Mouse (Mus musculus): Measurements from ENCODE around the gene Chst7. TPM values are rescaled to one million over a fixed set of nuclear protein-coding genes. Genes with fewer than 3 reads are reported as not detected.

Gene Chst7
- 1 to 10 TPM; 2.4 to 2.8 TPM for total RNA-seq (2021)
- long read RNA-seq, experiment 1, partial matches to known transcripts = 0 of 2 reads
- long read RNA-seq, experiment 1, other reads (novel, unspliced or antisense) = 0 of 2 reads
- long read RNA-seq, experiment 2, partial matches to known transcripts = 0 of 1 reads
- long read RNA-seq, experiment 2, other reads (novel, unspliced or antisense) = 0 of 1 reads

- DNase-seq = peak; percentile 74
Measured at GRCm38 (mm10) chrX:20059381-20059971, at the start of gene Chst7. Gene Chst7, plus strand, starts transcription at chrX:20059560.

- no peak for DNase-seq
Measured at GRCm38 (mm10) chrX:20012211-20012610, 47.1 kb upstream of the Chst7 start.

- no peak for DNase-seq
Measured at GRCm38 (mm10) chrX:20020942-20021341, 38.4 kb upstream of the Chst7 start.

GRCm38 (mm10) chrX:20060096-20060768 is 872 bp downstream of the Chst7 start:
- DNase-seq = no peak

- no peak for DNase-seq
Measured at GRCm38 (mm10) chrX:20060769-20061315, 1.5 kb downstream of the Chst7 start.

GRCm38 (mm10) chrX:20061764-20062480 is 2.6 kb downstream of the Chst7 start:
- no peak for DNase-seq

GRCm38 (mm10) chrX:20066636-20067035 is 7.3 kb downstream of the Chst7 start:
- DNase-seq = no peak

GRCm38 (mm10) chrX:20070196-20070595 is 10.8 kb downstream of the Chst7 start:
- no peak for DNase-seq

- DNase-seq = no peak
Measured at GRCm38 (mm10) chrX:20117717-20118116, 58.4 kb downstream of the Chst7 start.

GRCm38 (mm10) chrX:20125481-20125880 is 66.1 kb downstream of the Chst7 start:
- DNase-seq = no peak

- DNase-seq = no peak
Measured at GRCm38 (mm10) chrX:20128951-20129350, 69.6 kb downstream of the Chst7 start.

GRCm38 (mm10) chrX:20129466-20129865 is 70.1 kb downstream of the Chst7 start:
- DNase-seq = peak; percentile 10

Other genes with a start within 250 kb of the Chst7 start
- gene Slc9a7, start 232.2 kb downstream of the Chst7 start, total RNA-seq (2021) = 1 to 10 TPM; 5.8 to 8.9 TPM

All from gastrocnemius, postnatal 25 days (tissue).